Mouse (Mus musculus): Measurements from ENCODE around the gene Pla2g2c. TPM values are rescaled to one million over a fixed set of nuclear protein-coding genes. Genes with fewer than 3 reads are reported as not detected.

Gene Pla2g2c
- polyA plus RNA-seq (2015; fragmentation: Nextera tagmentation; extraction: Ambion mirVana): 0.18 and 0.21 TPM in 2 replicates

GRCm38 (mm10) chr4:138724354-138725126 lies at the start of gene Pla2g2c:
Gene Pla2g2c, plus strand, starts transcription at chr4:138724792.

GRCm38 (mm10) chr4:138737031-138737430 lies 12.4 kb downstream of the Pla2g2c start, which contains the start of gene Ubxn10:
Gene Ubxn10, minus strand, starts transcription at chr4:138737167.

GRCm38 (mm10) chr4:138757416-138757815 lies 32.8 kb downstream of the Pla2g2c start, which contains the start of gene Pla2g2f:
Gene Pla2g2f, minus strand, starts transcription at chr4:138757626.

GRCm38 (mm10) chr4:138775435-138775834 lies 50.8 kb downstream of the Pla2g2c start, which contains the start of gene Pla2g2d:
Gene Pla2g2d, plus strand, starts transcription at chr4:138775735.

Other genes starting within 250 kb of the Pla2g2c start
- gene Vwa5b1, start 88.9 kb upstream of the Pla2g2c start, polyA plus RNA-seq (2015; fragmentation: Nextera tagmentation; extraction: Ambion mirVana): not detected in 2 replicates
- gene Ubxn10, start 12.4 kb downstream of the Pla2g2c start, polyA plus RNA-seq (2015; fragmentation: Nextera tagmentation; extraction: Ambion mirVana): 0.31 and 0.37 TPM in 2 replicates
- gene Pla2g2f, start 32.8 kb downstream of the Pla2g2c start, polyA plus RNA-seq (2015; fragmentation: Nextera tagmentation; extraction: Ambion mirVana): 3.3 TPM in 1 of 2 replicates, not detected in the other
- 0.12 and 0.40 TPM in 2 replicates for gene Pla2g2d, start 50.9 kb downstream of the Pla2g2c start, polyA plus RNA-seq (2015; fragmentation: Nextera tagmentation; extraction: Ambion mirVana)
- 1.8 and 1.9 TPM in 2 replicates for gene Pla2g5, start 138.7 kb downstream of the Pla2g2c start, polyA plus RNA-seq (2015; fragmentation: Nextera tagmentation; extraction: Ambion mirVana)
- not detected in 2 replicates for gene Gm13030, start 149.2 kb downstream of the Pla2g2c start, polyA plus RNA-seq (2015; fragmentation: Nextera tagmentation; extraction: Ambion mirVana)
- gene Pla2g2e, start 153.2 kb downstream of the Pla2g2c start, polyA plus RNA-seq (2015; fragmentation: Nextera tagmentation; extraction: Ambion mirVana): 0.40 TPM in 1 of 2 replicates, not detected in the other
- gene Otud3, start 189.2 kb downstream of the Pla2g2c start, polyA plus RNA-seq (2015; fragmentation: Nextera tagmentation; extraction: Ambion mirVana): 4.2 and 4.5 TPM in 2 replicates
- not detected in 2 replicates for gene Rnf186, start 242.3 kb downstream of the Pla2g2c start, polyA plus RNA-seq (2015; fragmentation: Nextera tagmentation; extraction: Ambion mirVana)
- gene Tmco4, start 248.1 kb downstream of the Pla2g2c start, polyA plus RNA-seq (2015; fragmentation: Nextera tagmentation; extraction: Ambion mirVana): 3.7 and 4.1 TPM in 2 replicates